In the genomic region with DNA sequence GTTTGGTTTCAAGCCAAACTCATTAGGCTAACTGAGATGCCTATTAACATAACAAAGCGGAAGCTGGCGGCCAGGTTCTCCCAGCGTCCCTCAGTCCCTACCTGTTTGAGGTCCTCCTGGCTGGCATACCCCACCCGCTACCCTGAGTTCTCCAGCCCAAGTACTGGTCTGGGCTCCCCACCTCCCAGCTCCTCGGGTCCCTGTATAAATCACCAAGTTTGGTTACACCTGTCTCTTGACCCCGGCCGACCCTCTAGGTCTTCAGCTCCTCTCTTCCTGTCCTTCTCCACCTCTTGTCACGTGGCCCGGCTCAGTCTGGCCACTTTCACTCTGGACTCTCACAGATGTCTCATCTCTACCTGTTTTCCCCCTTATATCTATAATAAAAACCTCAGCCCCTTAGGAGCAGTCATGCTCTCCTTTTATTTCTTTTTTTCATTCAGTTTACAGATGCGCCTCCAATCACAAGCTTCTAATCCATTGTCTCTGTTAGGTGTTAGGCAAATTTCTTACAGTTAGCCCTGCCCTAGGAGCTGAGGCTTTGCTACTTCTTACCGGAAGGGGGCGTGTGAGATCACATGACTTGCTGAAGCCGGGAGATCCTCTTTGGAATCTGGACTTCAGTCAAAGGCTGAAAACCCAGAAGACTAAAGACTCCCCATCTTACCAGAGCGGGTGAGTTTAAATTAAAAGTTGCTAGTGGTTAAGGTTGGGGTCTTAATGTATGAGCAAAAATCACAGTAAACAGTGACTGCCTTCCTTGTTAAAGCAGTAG, we compare ENCODE assay signal across 7 mouse cellular contexts. TPM values are rescaled to one million over a fixed set of nuclear protein-coding genes. Genes with fewer than 3 reads are reported as not detected.
A peak's percentile ranks its signal among the peaks of the same experiment; 100 is the strongest.
DNase-seq lines count a peak whose midpoint lies in the region; ATAC-seq and TF ChIP-seq lines count a peak whose summit lies in the region.

No protein-coding gene starts in this region.

- no peak overlapping the region for H3K9ac ChIP-seq in MEL (ENCODE audit: control insufficient read depth, low read depth, low read length, poor library complexity, severe bottlenecking)
- 0 out of 2 replicates have a peak overlapping the region, but pooled peaks have one; percentile 2 for H3K9ac ChIP-seq in lung, embryonic 15.5 days
- H3K9ac ChIP-seq in neural tube, embryonic 15.5 days (replicated peaks), result no peak overlapping the region

- 13% methylated on average over 14 of the region's 14 CpGs for WGBS in heart, embryonic 10.5 days
- WGBS in lung, embryonic 15.5 days, result 16% methylated on average over 14 of the region's 14 CpGs
- WGBS in neural tube, embryonic 15.5 days, result 16% methylated on average over 14 of the region's 14 CpGs

- no peak for TF ChIP-seq POLR2A in MEL (IDR thresholded peaks at IDR 0.05; ENCODE audit: control insufficient read depth in 1 of 2, insufficient read depth in 1 of 2, low read depth in 1 of 2, low read length in 2 of 2, poor library complexity in 1 of 2)

- DNase-seq in CD4-positive, CD25-positive, alpha-beta regulatory T cell, adult 2 months (ENCODE audit: low read depth, low spot score), result peak; percentile 64
- no peak for DNase-seq in MEL (ENCODE audit: low read depth, low spot score)
- peak; percentile 88 for DNase-seq in embryo, embryonic 10 days (ENCODE audit: low spot score)
- no peak for DNase-seq in heart, embryonic 10.5 days (ENCODE audit: low spot score)
- peak; percentile 89 for DNase-seq in kidney, adult 9 months

- no peak overlapping the region for H3K27ac ChIP-seq in MEL (ENCODE audit: control insufficient read depth, low read depth, low read length)
- peak overlapping the region; percentile 56; the same call in 1 of the 2 replicates for H3K27ac ChIP-seq in heart, embryonic 10.5 days
- H3K27ac ChIP-seq in lung, embryonic 15.5 days, result no peak overlapping the region
- H3K27ac ChIP-seq in neural tube, embryonic 15.5 days (replicated peaks), result no peak overlapping the region

- no peaks in the 10 kb centered on the region for H3K9me3 ChIP-seq in MEL (replicated peaks; ENCODE audit: insufficient read depth, low read length)
- H3K9me3 ChIP-seq in heart, embryonic 10.5 days, result no peaks in the 10 kb centered on the region
- no peaks in the 10 kb centered on the region for H3K9me3 ChIP-seq in lung, embryonic 15.5 days
- no peaks in the 10 kb centered on the region for H3K9me3 ChIP-seq in neural tube, embryonic 15.5 days (replicated peaks)

- no peak overlapping the region for H3K4me3 ChIP-seq in MEL (ENCODE audit: control insufficient read depth in 1 of 2, insufficient read depth in 1 of 2, low read depth in 2 of 2, low read length in 2 of 2)
- peak overlapping the region; percentile 36 for H3K4me3 ChIP-seq in heart, embryonic 10.5 days
- H3K4me3 ChIP-seq in lung, embryonic 15.5 days, result peak overlapping the region; percentile 2; the same call in 1 of the 2 replicates
- peak overlapping the region; percentile 10; the same call in 1 of the 2 replicates for H3K4me3 ChIP-seq in neural tube, embryonic 15.5 days (replicated peaks)

- no peak for TF ChIP-seq RAD21 in MEL (IDR thresholded peaks at IDR 0.05; ENCODE audit: low read depth, low read length)

- TF ChIP-seq CTCF in MEL (IDR thresholded peaks at IDR 0.05 in 2 of 3, conservative IDR thresholded peaks at IDR 0.05 in 1 of 3; ENCODE audit: control insufficient read depth in 1 of 3, insufficient read depth in 1 of 3, low read depth in 2 of 3, low read length in 3 of 3, poor library complexity in 1 of 3, severe bottlenecking in 1 of 3), result peak in 1 of 3 experiments; percentile 21; a peak in 1 of 6 replicates

- no peaks in the 10 kb centered on the region for H3K36me3 ChIP-seq in MEL (ENCODE audit: control insufficient read depth in 1 of 2, insufficient read depth in 2 of 2, low read length in 2 of 2)
- no peaks in the 10 kb centered on the region for H3K36me3 ChIP-seq in heart, embryonic 10.5 days
- H3K36me3 ChIP-seq in lung, embryonic 15.5 days, result no peaks in the 10 kb centered on the region
- no peaks in the 10 kb centered on the region for H3K36me3 ChIP-seq in neural tube, embryonic 15.5 days

- H3K27me3 ChIP-seq in MEL (ENCODE audit: control insufficient read depth in 1 of 2, insufficient read depth in 2 of 2, low read length in 2 of 2), result no peaks in the 10 kb centered on the region
- H3K27me3 ChIP-seq in heart, embryonic 10.5 days (ENCODE audit: insufficient read depth, poor library complexity, severe bottlenecking), result 0 out of 2 replicates have a peak, but pooled peaks cover 7% of the 10 kb centered on the region
- H3K27me3 ChIP-seq in lung, embryonic 15.5 days, result no peaks in the 10 kb centered on the region
- no peaks in the 10 kb centered on the region for H3K27me3 ChIP-seq in neural tube, embryonic 15.5 days (replicated peaks)

- no peak for TF ChIP-seq EP300 in MEL (IDR thresholded peaks at IDR 0.05; ENCODE audit: low read depth in 1 of 2, low read length in 2 of 2)

- peak overlapping the region; percentile 39 for H3K4me2 ChIP-seq in lung, embryonic 15.5 days
- H3K4me2 ChIP-seq in neural tube, embryonic 15.5 days, result peak overlapping the region; percentile 51

- peak; percentile 65 for ATAC-seq in lung, embryonic 15.5 days (ENCODE audit: borderline replicate concordance, extremely low read depth, low FRiP score, low TSS enrichment)
- ATAC-seq in neural tube, embryonic 15.5 days (ENCODE audit: low FRiP score), result peak; percentile 81

- H3K4me1 ChIP-seq in MEL (ENCODE audit: control insufficient read depth in 1 of 2, insufficient read depth in 2 of 2, low read length in 2 of 2), result no peaks in the 10 kb centered on the region
- H3K4me1 ChIP-seq in heart, embryonic 10.5 days, result peaks cover 3% of the 10 kb centered on the region; the same call in 1 of the 2 replicates
- H3K4me1 ChIP-seq in lung, embryonic 15.5 days, result no peaks in the 10 kb centered on the region
- peaks cover 9% of the 10 kb centered on the region for H3K4me1 ChIP-seq in neural tube, embryonic 15.5 days

- H3K79me2 ChIP-seq in MEL (ENCODE audit: control insufficient read depth, insufficient read depth, low read length, poor library complexity), result no peaks in the 10 kb centered on the region

TF ChIP-seq in MEL, 35 proteins besides CTCF, POLR2A, EP300 and RAD21:
- TF ChIP-seq ETS1 (IDR thresholded peaks at IDR 0.05; ENCODE audit: low read depth, low read length) (no peak), NELFE (IDR thresholded peaks at IDR 0.05; ENCODE audit: low read depth, low read length) (no peak), BHLHE40 (IDR thresholded peaks at IDR 0.05; ENCODE audit: borderline replicate concordance, low read depth, low read length) (no peak), MAFK (IDR thresholded peaks at IDR 0.05; ENCODE audit: borderline replicate concordance, low read depth, low read length) (no peak), POLR2AphosphoS2 (IDR thresholded peaks at IDR 0.05; ENCODE audit: low read length) (no peak), USF1 (IDR thresholded peaks at IDR 0.05; ENCODE audit: low read depth, low read length) (peak; percentile 66), ZKSCAN1 (IDR thresholded peaks at IDR 0.05; ENCODE audit: low read depth, low read length) (no peak), ZMIZ1 (IDR thresholded peaks at IDR 0.05; ENCODE audit: low read depth, low read length) (no peak)

RNA-seq across cellular contexts. Expression of a gene that starts 7.5 kb away (rescaled TPM):
- 332 and 333 TPM in 2 replicates for total RNA-seq in MEL (2012; rRNA removed)
- 100 to 1,000 TPM; 426 to 934 TPM for polyA plus RNA-seq in MEL (2012; ENCODE audit: insufficient read depth in 1 of 2, insufficient read length in 2 of 2, low read depth in 1 of 2, low replicate concordance in 2 of 2, missing spikeins in 1 of 2)
- 362 and 541 TPM in 2 replicates for polyA plus RNA-seq in heart, embryonic 10.5 days (2016; fragmentation: Nextera tagmentation; extraction: Ambion mirVana)
- 470 and 477 TPM in 2 replicates for polyA plus RNA-seq in lung, embryonic 15.5 days (2015; fragmentation: Nextera tagmentation; extraction: Ambion mirVana)
- 319 and 377 TPM in 2 replicates for polyA plus RNA-seq in neural tube, embryonic 15.5 days (2015; fragmentation: Nextera tagmentation; extraction: Ambion mirVana)

RNA-seq across cellular contexts. Expression of a gene that starts 21.2 kb away (rescaled TPM):
- 16.6 and 17.8 TPM in 2 replicates for total RNA-seq in MEL (2012; rRNA removed)
- polyA plus RNA-seq in MEL (2012; ENCODE audit: insufficient read depth in 1 of 2, insufficient read length in 2 of 2, low read depth in 1 of 2, low replicate concordance in 2 of 2, missing spikeins in 1 of 2), result 10 to 100 TPM in 1 of 2 experiments, not detected in 1; 44.8 TPM
- 36.9 and 37.1 TPM in 2 replicates for polyA plus RNA-seq in heart, embryonic 10.5 days (2016; fragmentation: Nextera tagmentation; extraction: Ambion mirVana)
- polyA plus RNA-seq in lung, embryonic 15.5 days (2015; fragmentation: Nextera tagmentation; extraction: Ambion mirVana), result 33.4 and 33.7 TPM in 2 replicates
- polyA plus RNA-seq in neural tube, embryonic 15.5 days (2015; fragmentation: Nextera tagmentation; extraction: Ambion mirVana), result 44.0 and 46.5 TPM in 2 replicates

RNA-seq across cellular contexts. Expression of a gene that starts 46.9 kb away (rescaled TPM):
- total RNA-seq in MEL (2012; rRNA removed), result 0.04 TPM in 1 of 2 replicates, not detected in the other
- polyA plus RNA-seq in MEL (2012; ENCODE audit: insufficient read depth in 1 of 2, insufficient read length in 2 of 2, low read depth in 1 of 2, low replicate concordance in 2 of 2, missing spikeins in 1 of 2), result under 1 TPM in 1 of 2 experiments, not detected in 1; 0.86 TPM
- polyA plus RNA-seq in heart, embryonic 10.5 days (2016; fragmentation: Nextera tagmentation; extraction: Ambion mirVana), result 2.1 and 2.4 TPM in 2 replicates
- 3.0 and 3.7 TPM in 2 replicates for polyA plus RNA-seq in lung, embryonic 15.5 days (2015; fragmentation: Nextera tagmentation; extraction: Ambion mirVana)
- polyA plus RNA-seq in neural tube, embryonic 15.5 days (2015; fragmentation: Nextera tagmentation; extraction: Ambion mirVana), result 12.4 and 13.0 TPM in 2 replicates

Comparison
In these comparisons a context has a peak if more than half of its experiments do, and no peak if none do; other contexts are left out.
1. DNase-seq: peak in CD4-positive, CD25-positive, alpha-beta regulatory T cell, adult 2 months (single experiment), embryo, embryonic 10 days (single experiment) and kidney, adult 9 months (single experiment); none in MEL (single experiment) and heart, embryonic 10.5 days (single experiment).
2. H3K4me3 ChIP-seq: peak in heart, embryonic 10.5 days (single experiment), lung, embryonic 15.5 days (single experiment) and neural tube, embryonic 15.5 days (single experiment); none in MEL (0 of 2).